Mouse (Mus musculus) activated CD4-positive, CD25-positive, alpha-beta regulatory T cell (primary cell): Measurements from ENCODE around the gene Olfr403. TPM values are rescaled to one million over a fixed set of nuclear protein-coding genes. Genes with fewer than 3 reads are reported as not detected.

Source experiments
- polyA plus RNA-seq, 2 experiments: library from polyadenylated mRNA; unstranded; fragments of 100-300 nt; shearing (Covaris generic); gene quantifications; one replicate each; pipeline ENCODE4 v1.2.1; 2017

The Olfr403 gene
- under 1 TPM in 1 of 2 experiments, not detected in 1; 0.10 TPM for polyA plus RNA-seq

DNA sequence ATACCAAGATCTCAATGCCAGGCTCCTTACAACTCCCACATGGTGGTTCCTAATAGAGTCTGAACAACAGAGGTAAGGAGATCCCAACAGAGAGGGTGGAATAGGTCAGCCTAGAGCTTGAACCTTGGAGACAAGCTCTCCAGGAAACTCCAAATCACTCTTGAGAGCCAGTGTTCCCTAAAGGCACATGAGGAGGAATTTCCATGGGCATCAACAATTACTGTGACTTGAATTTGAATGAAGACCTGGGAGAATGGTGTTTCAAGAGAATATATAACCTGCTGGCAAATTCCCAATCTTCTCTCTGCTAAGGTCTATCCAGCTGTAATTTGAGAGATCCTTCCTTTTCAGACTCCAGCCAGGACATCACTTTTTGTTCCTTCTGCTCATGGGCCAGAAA, at the start of gene Olfr403:
Gene Olfr403, plus strand, starts transcription at position 301 of the 400 bp plus-strand sequence.

DNA sequence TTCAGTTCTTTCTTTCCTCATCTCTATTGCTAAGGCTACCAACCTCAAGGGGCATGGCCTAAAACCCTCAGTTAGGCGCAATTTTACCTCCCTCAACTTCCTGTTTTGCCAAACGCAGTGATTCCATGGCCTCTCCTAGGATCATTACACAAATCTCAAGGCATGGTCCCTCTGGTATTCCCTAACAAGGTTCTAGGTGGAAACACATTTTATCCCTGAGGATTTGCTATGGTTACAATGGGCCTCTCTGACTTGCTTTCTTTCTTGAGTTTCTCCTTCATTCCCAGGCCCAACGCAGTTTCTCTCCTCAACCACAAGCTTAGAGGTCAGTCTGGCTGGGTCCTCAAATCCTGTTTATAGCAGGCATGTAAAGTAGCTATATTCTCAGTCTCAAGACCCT, 32.8 kb upstream of the Olfr403 start, which contains the start of gene Olfr402:
Gene Olfr402, plus strand, starts transcription at position 301 of the 400 bp plus-strand sequence.

DNA sequence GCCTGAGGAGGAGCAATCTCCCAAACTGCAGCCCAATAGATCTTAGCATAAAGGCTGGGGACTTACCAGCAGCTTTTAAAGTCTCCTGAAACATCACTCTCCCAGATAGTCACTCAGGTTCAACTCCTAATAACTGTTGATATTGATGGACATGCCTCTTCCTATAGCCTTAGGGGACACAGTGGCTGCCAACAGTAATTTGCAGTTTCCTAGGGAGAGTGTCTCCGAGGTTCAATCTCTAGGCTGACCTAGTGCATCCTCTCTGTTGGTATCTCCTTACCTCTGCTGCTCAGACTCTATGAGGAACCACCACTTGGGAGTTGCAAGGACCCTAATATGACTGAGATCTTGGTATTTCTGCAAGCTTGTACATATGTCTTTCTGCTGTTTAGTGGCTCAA, 25.2 kb downstream of the Olfr403 start, which contains the start of gene Olfr43:
Gene Olfr43, minus strand, starts transcription at position 101 of the 400 bp plus-strand sequence.

Other genes starting within 250 kb of the Olfr403 start
- gene Olfr23, start 249.6 kb upstream of the Olfr403 start, polyA plus RNA-seq = under 1 TPM in 1 of 2 experiments, not detected in 1; 0.20 TPM
- under 1 TPM in 1 of 2 experiments, not detected in 1; 0.27 TPM for gene Olfr397, start 225.4 kb upstream of the Olfr403 start, polyA plus RNA-seq
- under 1 TPM in 1 of 2 experiments, not detected in 1; 0.04 TPM for gene Olfr398, start 195.8 kb upstream of the Olfr403 start, polyA plus RNA-seq
- under 1 TPM in 1 of 2 experiments, not detected in 1; 0.44 TPM for gene Olfr139, start 129.7 kb upstream of the Olfr403 start, polyA plus RNA-seq
- gene Olfr399, start 129.6 kb upstream of the Olfr403 start, polyA plus RNA-seq = not detected
- gene Zfp616, start 116.3 kb upstream of the Olfr403 start, polyA plus RNA-seq = under 1 TPM in 1 of 2 experiments, not detected in 1; 0.08 TPM
- not detected for gene Olfr401, start 72.5 kb upstream of the Olfr403 start, polyA plus RNA-seq
- not detected for gene Olfr402, start 32.7 kb upstream of the Olfr403 start, polyA plus RNA-seq
- gene Olfr43, start 25.1 kb downstream of the Olfr403 start, polyA plus RNA-seq = under 1 TPM; 0.13 to 0.49 TPM
- not detected for gene Olfr406, start 73.6 kb downstream of the Olfr403 start, polyA plus RNA-seq
- not detected for gene Olfr59, start 97.5 kb downstream of the Olfr403 start, polyA plus RNA-seq
- not detected for gene Olfr410, start 151.8 kb downstream of the Olfr403 start, polyA plus RNA-seq
- gene Olfr411, start 166.4 kb downstream of the Olfr403 start, polyA plus RNA-seq = under 1 TPM in 1 of 2 experiments, not detected in 1; 0.44 TPM
- gene Olfr412, start 175.8 kb downstream of the Olfr403 start, polyA plus RNA-seq = not detected